Mouse (Mus musculus) kidney, adult 2 months (tissue): ENCODE data around the gene Shb. TPM values are rescaled to one million over a fixed set of nuclear protein-coding genes. Genes with fewer than 3 reads are reported as not detected.
"Not testable (repeated sequence)": the region's sequence is repeated elsewhere in the genome, so short reads cannot be mapped to it uniquely, and the experiment has no call there.

Experiments
- DNase-seq: peaks from one replicate; pipeline ENCODE4 v3.0.0; 2021
- H3K27ac ChIP-seq: fragments of 200-500 bp; 2 replicates; pipeline ENCODE4 v1.5.1; 2012; ENCODE audit warnings: low read depth, low read length, control low read depth, inconsistent platforms; ENCODE audit not compliant: insufficient read depth
- H3K27me3 ChIP-seq: fragments of 200-500 bp; replicated peaks from 2 replicates; pipeline ENCODE4 v1.6.1; 2012; ENCODE audit warnings: mild to moderate bottlenecking, moderate library complexity, low read length, inconsistent platforms; ENCODE audit not compliant: control insufficient read depth, insufficient read depth
- H3K36me3 ChIP-seq: fragments of 200-500 bp; 2 replicates; pipeline ENCODE4 v1.6.1; 2012; ENCODE audit warnings: mild to moderate bottlenecking, moderate library complexity, low read length, inconsistent platforms; ENCODE audit not compliant: control insufficient read depth, insufficient read depth
- H3K4me1 ChIP-seq: fragments of 200-500 bp; 2 replicates; pipeline ENCODE4 v1.6.1; 2011; ENCODE audit warnings: low read length; ENCODE audit not compliant: control insufficient read depth, insufficient read depth
- H3K4me3 ChIP-seq: fragments of 200-500 bp; 2 replicates; pipeline ENCODE4 v1.5.1; 2011; ENCODE audit warnings: mild to moderate bottlenecking, low read depth, low read length, control low read depth; ENCODE audit not compliant: insufficient read depth
- CTCF ChIP-seq: fragments of 200-500 bp; conservative IDR thresholded peaks from 2 replicates; pipeline ENCODE4 v1.5.1; 2011; ENCODE audit warnings: low read depth, mild to moderate bottlenecking, control low read depth, low read length, moderate library complexity, mixed read lengths; ENCODE audit not compliant: insufficient read depth, insufficient read length
- POLR2A ChIP-seq: fragments of 200-500 bp; IDR thresholded peaks from one replicate; pipeline ENCODE4 v1.6.1; 2011; ENCODE audit warnings: low read depth, low read length, control low read depth
- WGBS: fragments of 180-500 bp; shearing (Covaris S2); methylation state at CpG from one replicate; pipeline ENCODE4 v1.1.7; 2018; 5-methylcytosine and 5-hydroxymethylcytosine counted together
- polyA plus RNA-seq: library from polyadenylated mRNA; depleted of rRNA; stranded (reverse); fragments of >200 nt; gene quantifications from 2 replicates; pipeline ENCODE4 v1.2.3, GENCODE M21; 2012

Gene Shb
- polyA plus RNA-seq, 1 experiment, result 59.4 TPM

DNA sequence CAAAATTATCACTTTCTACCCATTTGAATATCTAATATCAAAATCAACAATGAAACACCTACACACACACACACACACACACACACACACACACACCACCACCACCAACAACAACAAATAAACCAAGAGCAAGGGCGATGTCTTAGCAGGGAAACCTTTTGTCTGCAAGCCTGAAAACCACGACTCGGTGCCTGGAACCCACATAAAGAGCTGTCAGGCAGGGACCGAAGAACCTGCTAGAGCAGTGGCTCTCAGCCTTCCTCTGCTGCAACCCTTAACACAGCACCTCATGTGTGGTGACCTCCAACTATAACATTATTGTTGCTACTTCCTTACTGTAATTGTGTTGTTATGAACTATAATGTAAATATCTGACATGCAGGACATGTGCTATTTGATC is 130.0 kb downstream of the Shb start:
- TF ChIP-seq CTCF (no peak), POLR2A (no peak)
- WGBS, result 91% methylated on average over 4 of the region's 4 CpGs
- DNase-seq, result no peak
- Histone ChIP-seq H3K27me3 (no peaks in the 10 kb centered on the region), H3K4me3 (no peak overlapping the region), H3K4me1 (peaks cover 23% of the 10 kb centered on the region), H3K27ac (no peak overlapping the region), H3K36me3 (peaks cover 10% of the 10 kb centered on the region)

DNA sequence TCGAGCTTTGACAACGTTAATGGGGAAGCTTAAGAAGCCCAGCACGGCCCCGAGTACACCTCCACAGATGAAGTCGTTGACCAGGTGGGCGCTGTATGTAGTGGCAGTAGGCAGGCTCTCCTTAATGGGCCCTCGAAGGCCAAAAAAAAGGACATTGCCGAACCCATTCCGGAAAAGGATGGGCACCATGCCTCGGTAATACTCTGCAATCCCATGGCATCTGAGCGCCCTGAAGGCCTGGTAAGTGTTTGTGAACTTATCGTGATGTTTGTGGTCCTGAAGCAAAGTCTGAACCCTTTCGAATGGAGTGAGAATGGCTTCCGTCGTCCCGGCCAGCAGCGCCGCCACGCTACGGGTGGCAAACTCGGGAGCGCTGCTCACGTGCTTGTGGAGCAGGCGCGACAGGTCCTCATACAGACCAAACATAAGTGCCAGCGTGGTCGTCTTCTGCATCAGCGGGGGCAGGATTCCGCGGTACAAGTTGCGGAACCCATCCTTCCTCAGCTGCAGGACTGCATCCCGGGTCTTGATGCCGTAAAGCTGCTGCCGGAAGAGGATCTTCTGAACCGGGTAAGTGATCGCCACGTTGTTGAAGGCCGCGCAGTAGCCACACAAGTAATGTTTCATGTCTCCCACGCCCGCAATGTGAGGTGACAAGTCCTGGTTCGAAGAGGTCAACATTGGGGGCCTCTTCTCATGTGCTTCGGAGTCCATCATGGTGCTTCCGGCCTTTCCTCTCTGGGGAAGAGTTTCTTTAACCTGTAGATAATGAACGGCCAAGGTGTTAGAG is 132.7 kb downstream of the Shb start:
- Histone ChIP-seq H3K27me3 (no peaks in the 10 kb centered on the region), H3K27ac (no peak overlapping the region), H3K36me3 (peaks cover 10% of the 10 kb centered on the region), H3K4me1 (peaks cover 8% of the 10 kb centered on the region; the same call in 1 of the 2 replicates), H3K4me3 (no peak overlapping the region)
- no peak for TF ChIP-seq CTCF
- no peak for TF ChIP-seq POLR2A
- DNase-seq, result no peak
- 92% methylated on average over 45 of the region's 45 CpGs for WGBS

DNA sequence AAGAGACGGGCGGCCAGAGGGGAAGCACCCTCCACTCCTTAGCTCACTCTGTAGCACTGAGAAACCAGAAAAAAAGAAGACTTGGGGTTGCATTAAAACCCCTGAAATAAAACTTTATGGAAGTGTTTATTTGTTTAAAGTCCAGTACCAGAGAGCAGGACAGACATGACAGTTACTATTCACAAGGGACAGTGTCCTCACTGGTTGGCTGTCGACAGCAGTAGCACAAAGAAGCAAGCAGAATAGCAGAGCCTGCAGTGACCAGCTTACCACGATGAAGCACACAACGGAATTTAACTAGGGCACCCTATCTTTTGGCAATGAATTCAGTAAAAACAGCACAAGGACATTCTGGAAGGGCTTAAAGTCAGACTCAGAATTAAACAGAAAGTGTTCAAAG is 134.0 kb downstream of the Shb start:
- WGBS, result 47% methylated on average over 5 of the region's 5 CpGs
- H3K27me3 ChIP-seq, DNase-seq, H3K4me3 ChIP-seq, H3K27ac ChIP-seq, H3K36me3 ChIP-seq, H3K4me1 ChIP-seq: not testable (repeated sequence)

DNA sequence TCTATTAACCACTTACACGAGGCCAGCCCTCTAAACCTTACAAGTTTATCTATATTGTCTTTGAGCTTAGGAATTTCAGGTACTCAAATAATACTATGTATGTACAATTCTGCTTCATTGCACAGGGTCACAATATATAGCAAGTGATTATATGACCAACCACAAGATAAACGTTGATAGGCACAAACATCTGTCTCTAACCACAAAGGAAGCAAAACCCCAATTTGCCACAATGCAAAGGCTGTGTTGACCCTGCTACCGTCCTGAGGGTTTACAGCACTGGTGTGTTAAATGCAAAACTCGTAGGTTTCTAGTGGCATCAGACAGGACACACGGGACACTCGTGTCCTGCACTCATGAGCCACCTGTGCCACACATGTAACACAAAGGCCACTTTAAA is 136.1 kb downstream of the Shb start:
- WGBS, result 80% methylated on average over 6 of the region's 6 CpGs
- not testable (repeated sequence) for H3K4me3 ChIP-seq, H3K36me3 ChIP-seq, DNase-seq, H3K27ac ChIP-seq, H3K27me3 ChIP-seq, H3K4me1 ChIP-seq

DNA sequence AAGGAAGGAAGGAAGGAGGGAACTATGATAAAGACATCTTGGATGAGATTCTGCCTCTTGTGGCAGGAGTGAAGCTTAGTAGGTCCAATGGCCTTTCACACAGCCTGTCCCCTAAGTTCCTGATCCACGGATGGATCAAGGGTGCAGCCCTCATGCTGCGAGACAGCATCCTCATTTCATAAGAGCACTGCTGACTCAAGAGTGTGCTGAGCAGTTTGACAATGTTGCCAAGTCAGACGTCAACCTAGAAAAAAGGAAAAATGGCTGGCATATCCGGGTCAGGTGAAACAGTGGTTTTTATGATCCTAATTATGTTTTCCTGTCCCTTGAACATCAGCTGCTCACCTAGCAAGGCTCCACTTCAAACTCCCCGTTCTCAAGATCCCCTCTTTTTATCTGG is 138.6 kb downstream of the Shb start:
- Histone ChIP-seq H3K36me3 (peaks cover 3% of the 10 kb centered on the region), H3K4me1 (peaks cover 2% of the 10 kb centered on the region; the same call in 1 of the 2 replicates), H3K4me3 (no peak overlapping the region), H3K27me3 (no peaks in the 10 kb centered on the region), H3K27ac (no peak overlapping the region)
- 57% methylated on average over 5 of the region's 5 CpGs for WGBS
- no peak for DNase-seq
- TF ChIP-seq CTCF (no peak), POLR2A (no peak)

DNA sequence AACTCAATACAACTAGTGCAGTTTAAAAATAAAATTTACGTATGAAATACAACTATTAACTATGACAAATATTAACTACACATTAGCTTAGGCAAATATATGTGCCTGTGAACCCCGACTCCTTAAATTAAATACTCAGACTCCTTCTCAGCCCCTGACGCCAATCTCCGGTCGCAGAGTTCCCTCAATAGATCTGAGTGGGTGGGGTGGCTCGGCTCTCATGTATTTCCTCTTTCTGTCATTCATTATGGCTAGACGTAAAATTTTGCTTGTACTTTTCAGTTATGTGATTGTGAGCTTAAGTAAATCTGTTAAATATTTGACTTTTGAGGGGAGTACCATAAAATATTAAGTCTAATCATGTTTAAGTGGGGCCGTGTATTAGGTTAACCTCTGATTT is 139.3 kb downstream of the Shb start:
- WGBS, result 58% methylated on average over 8 of the region's 8 CpGs
- H3K27ac ChIP-seq, result no peak overlapping the region
- H3K27me3 ChIP-seq, result no peaks in the 10 kb centered on the region
- H3K36me3 ChIP-seq, result peaks cover 2% of the 10 kb centered on the region
- DNase-seq, result no peak
- no peak for TF ChIP-seq POLR2A
- TF ChIP-seq CTCF, result no peak
- no peak overlapping the region for H3K4me3 ChIP-seq
- no peaks in the 10 kb centered on the region; the same call in 1 of the 2 replicates for H3K4me1 ChIP-seq

DNA sequence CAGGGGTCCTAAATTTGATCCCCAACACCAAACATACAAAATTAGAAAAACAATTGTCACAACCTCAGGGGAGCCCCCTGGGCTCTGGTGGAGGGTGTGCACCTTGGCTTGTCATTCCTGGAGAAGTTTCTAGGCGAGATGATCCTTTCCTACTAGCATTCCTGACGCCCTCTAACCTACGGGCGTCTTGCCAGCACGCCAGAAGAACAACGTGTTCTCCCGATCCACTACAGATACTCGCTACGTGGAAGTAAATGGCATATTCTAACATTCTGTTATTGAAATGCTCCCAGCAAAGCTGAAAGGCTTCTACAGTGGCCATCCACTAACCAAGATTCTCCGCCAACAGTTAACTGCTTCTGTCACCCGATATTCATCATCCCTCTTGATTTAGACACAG is 139.7 kb downstream of the Shb start:
- Histone ChIP-seq H3K4me3 (no peak overlapping the region), H3K36me3 (no peaks in the 10 kb centered on the region), H3K4me1 (no peaks in the 10 kb centered on the region; the same call in 1 of the 2 replicates), H3K27ac (no peak overlapping the region), H3K27me3 (no peaks in the 10 kb centered on the region)
- 33% methylated on average over 11 of the region's 11 CpGs for WGBS
- TF ChIP-seq POLR2A, result no peak
- DNase-seq, result peak; percentile 65

DNA sequence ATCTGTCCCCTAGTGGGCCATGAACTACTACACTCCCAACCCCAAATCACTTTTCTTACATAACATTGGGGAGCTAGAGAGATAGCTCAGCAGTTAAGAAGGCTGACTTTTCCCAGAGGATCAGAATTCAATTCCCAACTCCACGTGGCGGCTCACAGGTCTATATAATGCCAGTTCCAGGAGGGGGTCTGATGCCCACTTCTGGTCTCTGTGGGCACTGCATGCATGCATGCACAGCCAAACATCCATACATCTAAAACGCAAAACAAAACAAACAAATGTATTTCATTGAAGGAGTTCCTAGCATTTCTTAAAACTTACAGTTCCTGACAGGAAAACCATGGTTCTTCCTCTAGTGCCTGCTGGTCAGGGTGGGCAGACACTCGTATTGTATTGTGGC is 140.2 kb downstream of the Shb start:
- TF ChIP-seq CTCF (no peak), POLR2A (no peak)
- no peak overlapping the region for H3K27ac ChIP-seq
- no peaks in the 10 kb centered on the region for H3K27me3 ChIP-seq
- no peak overlapping the region for H3K4me3 ChIP-seq
- no peak for DNase-seq
- WGBS, result 71% methylated on average over 4 of the region's 4 CpGs
- no peaks in the 10 kb centered on the region; the same call in 1 of the 2 replicates for H3K4me1 ChIP-seq
- H3K36me3 ChIP-seq, result no peaks in the 10 kb centered on the region

DNA sequence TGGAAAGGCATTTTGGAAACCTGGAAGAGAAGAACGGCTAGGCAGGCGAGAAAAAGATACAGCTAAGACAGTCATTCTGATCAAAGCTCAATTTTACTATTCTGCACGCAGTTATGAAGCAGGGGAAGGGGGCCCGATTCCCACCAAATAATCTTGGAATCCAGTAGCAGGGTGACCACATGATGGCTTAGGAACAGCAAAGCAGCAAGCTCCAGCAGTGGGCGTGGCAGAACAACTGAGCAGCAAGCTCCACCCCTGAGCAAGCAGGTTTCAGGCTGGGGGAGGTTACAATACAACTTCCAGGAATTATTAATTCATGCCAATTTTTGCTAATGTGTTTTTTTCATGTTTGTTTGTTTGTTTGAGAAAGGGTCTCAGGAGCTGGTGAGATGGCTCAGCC is 145.0 kb downstream of the Shb start:
- H3K27me3 ChIP-seq, H3K4me3 ChIP-seq, DNase-seq, H3K4me1 ChIP-seq, H3K27ac ChIP-seq, H3K36me3 ChIP-seq: not testable (repeated sequence)
- 96% methylated on average over 5 of the region's 5 CpGs for WGBS

DNA sequence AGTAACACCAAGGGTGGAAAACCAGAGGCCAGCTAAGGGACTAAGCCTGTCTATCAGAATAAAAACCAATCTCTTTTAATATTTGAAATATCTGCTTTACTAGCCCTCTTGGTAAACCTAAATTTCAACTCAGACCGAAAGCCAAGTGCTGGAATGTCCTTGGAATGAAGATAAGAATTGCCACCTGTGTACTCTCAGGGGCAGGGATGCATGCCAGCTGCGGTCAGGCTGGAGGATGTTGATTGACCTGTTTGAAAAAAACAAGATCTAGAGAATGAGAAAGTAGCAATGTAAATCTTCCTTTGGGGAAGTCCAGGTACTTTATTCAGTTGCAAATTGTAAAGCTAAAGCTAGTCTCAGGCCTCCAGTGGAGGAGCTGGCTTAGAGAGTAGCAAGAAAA is 150.1 kb downstream of the Shb start:
- H3K4me3 ChIP-seq, H3K36me3 ChIP-seq, H3K4me1 ChIP-seq, H3K27me3 ChIP-seq, DNase-seq: not testable (repeated sequence)
- WGBS, result 36% methylated on average over 2 of the region's 2 CpGs
- peak overlapping the region; percentile 52; the same call in 1 of the 2 replicates for H3K27ac ChIP-seq

DNA sequence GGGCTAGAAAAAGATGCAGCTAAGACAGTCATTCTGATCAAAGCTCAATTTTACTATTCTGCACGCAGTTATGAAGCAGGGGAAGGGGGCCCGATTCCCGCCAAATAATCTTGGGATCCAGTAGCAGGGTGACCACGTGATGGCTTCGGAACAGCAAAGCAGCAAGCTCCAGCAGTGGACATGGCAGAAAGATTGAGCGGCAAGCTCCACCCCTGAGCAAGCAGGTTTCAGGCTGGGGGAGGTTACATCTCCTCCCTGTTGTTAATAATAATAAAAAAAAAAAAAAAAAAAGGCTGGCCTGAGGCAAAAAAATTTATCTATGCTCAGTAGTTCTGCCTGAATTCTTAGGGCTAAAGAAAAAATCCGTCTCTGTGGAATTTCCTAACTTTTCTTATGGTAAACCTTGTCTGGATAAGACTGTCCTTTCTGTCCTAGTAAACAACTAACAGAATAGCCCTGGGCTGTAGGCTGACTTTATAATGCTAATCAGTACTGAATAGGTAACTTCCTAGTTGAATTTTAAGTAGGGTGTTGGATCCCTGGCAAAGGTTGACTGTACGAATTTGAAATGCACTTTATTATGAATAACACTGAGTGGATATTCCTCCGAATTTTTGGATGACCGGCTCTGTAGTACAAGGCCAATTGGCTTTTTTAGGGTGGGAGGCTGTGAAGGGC is 151.2 kb downstream of the Shb start:
- not testable (repeated sequence) for H3K36me3 ChIP-seq, H3K4me3 ChIP-seq, H3K27me3 ChIP-seq, H3K4me1 ChIP-seq
- H3K27ac ChIP-seq, result peak overlapping the region; percentile 89
- peak; percentile 77 for DNase-seq
- WGBS, result 35% methylated on average over 10 of the region's 10 CpGs
